Mouse (Mus musculus): Measurements from ENCODE around the gene Erich2. TPM values are rescaled to one million over a fixed set of nuclear protein-coding genes. Genes with fewer than 3 reads are reported as not detected.

The Erich2 gene
- polyA plus RNA-seq, 1 experiment: 0.80 TPM

DNA sequence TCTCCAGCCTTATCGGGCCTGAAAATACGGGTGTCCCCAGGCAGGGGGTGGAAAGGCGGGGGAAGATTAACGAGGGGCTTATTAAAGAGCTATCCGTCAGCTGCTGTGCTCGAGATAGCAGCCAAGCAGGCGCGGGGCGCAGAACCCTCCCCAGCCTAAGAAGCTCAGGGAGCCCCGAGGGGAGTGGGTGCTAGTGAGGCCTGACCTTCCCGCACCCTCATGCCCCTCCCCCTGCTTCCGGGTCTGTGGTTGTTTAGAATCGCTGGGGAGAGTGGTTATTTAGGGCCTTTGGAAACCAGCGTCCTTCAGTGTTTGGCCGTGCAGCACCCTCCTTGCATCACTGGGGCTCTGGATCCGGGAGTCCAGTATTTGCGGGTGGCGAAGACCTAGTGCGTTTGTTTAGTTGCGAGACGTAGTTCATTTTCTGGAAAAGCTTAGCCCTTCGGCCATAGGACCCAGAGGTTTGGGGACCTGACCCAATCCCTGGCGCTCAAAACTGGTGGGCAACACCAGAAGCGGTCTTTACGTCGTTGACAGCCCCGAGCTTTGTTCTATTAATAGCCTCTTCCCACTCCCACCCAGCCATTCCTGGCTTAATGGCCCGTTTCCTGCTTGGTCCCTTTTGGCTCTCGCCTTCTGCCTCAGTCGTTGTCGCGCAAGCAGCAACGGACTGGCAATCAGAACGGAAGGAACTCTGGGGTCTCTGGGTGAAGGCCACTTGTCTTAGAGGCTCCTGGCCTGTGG is 59.8 kb downstream of the Erich2 start:
- TF ChIP-seq POLR2A (IDR thresholded peaks at IDR 0.05; ENCODE audit: borderline replicate concordance, insufficient read depth, low read length) (no peak), CTCF (IDR thresholded peaks at IDR 0.05; ENCODE audit: borderline replicate concordance, insufficient read depth, low read depth, low read length) (no peak)
- WGBS: 3% methylated on average over 34 of the region's 34 CpGs
- H3K27ac ChIP-seq (ENCODE audit: insufficient read depth, low read length): no peak overlapping the region
- peaks cover 6% of the 10 kb centered on the region; the same call in 1 of the 2 replicates for H3K27me3 ChIP-seq (ENCODE audit: control insufficient read depth, insufficient read depth, low read length)
- no peaks in the 10 kb centered on the region for H3K4me1 ChIP-seq (ENCODE audit: control insufficient read depth, insufficient read depth, low read length)
- DNase-seq: no peak
- no peak overlapping the region for H3K4me3 ChIP-seq (replicated peaks; ENCODE audit: insufficient read depth, low read depth, low read length)

DNA sequence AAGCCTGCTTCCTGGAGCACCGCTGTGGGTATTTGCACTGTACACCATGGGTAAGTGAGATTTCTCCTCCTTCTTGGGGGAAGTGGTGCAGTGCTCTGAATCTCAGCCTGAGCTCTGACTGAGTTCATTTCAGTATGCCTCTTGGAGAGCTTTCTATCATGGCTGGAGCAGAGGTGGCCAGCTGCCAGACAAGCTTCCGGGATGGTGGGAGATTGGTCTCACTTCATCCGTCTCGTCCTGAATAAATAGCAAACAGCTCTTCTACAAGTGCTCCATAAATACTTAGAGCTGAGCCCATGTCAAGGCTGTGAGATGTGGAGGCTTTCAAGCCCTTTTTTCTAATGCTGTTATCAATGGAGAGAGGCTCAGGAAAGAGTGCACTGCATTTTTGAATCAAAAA is 63.1 kb downstream of the Erich2 start:
- H3K4me3 ChIP-seq (replicated peaks; ENCODE audit: insufficient read depth, low read depth, low read length): no peak overlapping the region
- TF ChIP-seq CTCF (IDR thresholded peaks at IDR 0.05; ENCODE audit: borderline replicate concordance, insufficient read depth, low read depth, low read length) (no peak), POLR2A (IDR thresholded peaks at IDR 0.05; ENCODE audit: borderline replicate concordance, insufficient read depth, low read length) (no peak)
- no peaks in the 10 kb centered on the region for H3K4me1 ChIP-seq (ENCODE audit: control insufficient read depth, insufficient read depth, low read length)
- 14% methylated on average over 4 of the region's 4 CpGs for WGBS
- no peak overlapping the region for H3K27ac ChIP-seq (ENCODE audit: insufficient read depth, low read length)
- DNase-seq: no peak
- H3K27me3 ChIP-seq (ENCODE audit: control insufficient read depth, insufficient read depth, low read length): peaks cover 3% of the 10 kb centered on the region; the same call in 1 of the 2 replicates

DNA sequence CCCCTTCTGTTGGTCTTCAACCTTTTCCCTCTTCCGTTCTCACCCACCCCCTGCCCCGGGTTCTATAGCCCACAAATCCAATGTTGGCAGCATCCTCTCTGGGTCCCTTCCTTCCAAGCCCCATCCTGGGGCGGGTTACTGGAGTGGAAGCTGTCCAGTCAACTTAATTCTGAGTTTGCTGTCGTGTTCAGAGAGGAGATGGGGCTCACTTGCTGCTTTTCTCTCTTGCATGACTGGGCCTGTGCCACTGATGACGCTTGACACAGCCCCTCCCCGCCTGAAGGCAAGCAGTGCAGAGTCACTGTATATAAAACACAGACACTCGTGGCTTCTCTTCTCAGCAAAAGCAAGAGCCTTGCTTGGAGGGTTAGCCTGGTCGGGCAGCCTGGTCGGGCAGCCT is 63.6 kb downstream of the Erich2 start:
- Histone ChIP-seq H3K27ac (ENCODE audit: insufficient read depth, low read length) (no peak overlapping the region), H3K27me3 (ENCODE audit: control insufficient read depth, insufficient read depth, low read length) (peaks cover 3% of the 10 kb centered on the region; the same call in 1 of the 2 replicates), H3K4me3 (replicated peaks; ENCODE audit: insufficient read depth, low read depth, low read length) (no peak overlapping the region), H3K4me1 (ENCODE audit: control insufficient read depth, insufficient read depth, low read length) (no peaks in the 10 kb centered on the region)
- WGBS: 7% methylated on average over 9 of the region's 9 CpGs
- no peak for DNase-seq
- TF ChIP-seq POLR2A (IDR thresholded peaks at IDR 0.05; ENCODE audit: borderline replicate concordance, insufficient read depth, low read length) (no peak), CTCF (IDR thresholded peaks at IDR 0.05; ENCODE audit: borderline replicate concordance, insufficient read depth, low read depth, low read length) (no peak)

- no peak for TF ChIP-seq POLR2A (IDR thresholded peaks at IDR 0.05; ENCODE audit: borderline replicate concordance, insufficient read depth, low read length)
- no peak for TF ChIP-seq CTCF (IDR thresholded peaks at IDR 0.05; ENCODE audit: borderline replicate concordance, insufficient read depth, low read depth, low read length)
- Histone ChIP-seq H3K27ac (ENCODE audit: insufficient read depth, low read length) (no peak overlapping the region), H3K27me3 (ENCODE audit: control insufficient read depth, insufficient read depth, low read length) (no peaks in the 10 kb centered on the region; the same call in 1 of the 2 replicates), H3K4me3 (replicated peaks; ENCODE audit: insufficient read depth, low read depth, low read length) (no peak overlapping the region), H3K4me1 (ENCODE audit: control insufficient read depth, insufficient read depth, low read length) (no peaks in the 10 kb centered on the region)
- no peak for DNase-seq
- 52% methylated on average over 8 of the region's 8 CpGs for WGBS
Measured at GRCm38 (mm10) chr2:70573544-70574210, 65.1 kb downstream of the Erich2 start.

- DNase-seq: no peak
- Histone ChIP-seq H3K4me1 (ENCODE audit: control insufficient read depth, insufficient read depth, low read length) (no peaks in the 10 kb centered on the region), H3K4me3 (replicated peaks; ENCODE audit: insufficient read depth, low read depth, low read length) (no peak overlapping the region), H3K27me3 (ENCODE audit: control insufficient read depth, insufficient read depth, low read length) (no peaks in the 10 kb centered on the region; the same call in 1 of the 2 replicates), H3K27ac (ENCODE audit: insufficient read depth, low read length) (no peak overlapping the region)
- TF ChIP-seq CTCF (IDR thresholded peaks at IDR 0.05; ENCODE audit: borderline replicate concordance, insufficient read depth, low read depth, low read length): no peak
- no peak for TF ChIP-seq POLR2A (IDR thresholded peaks at IDR 0.05; ENCODE audit: borderline replicate concordance, insufficient read depth, low read length)
- WGBS: 42% methylated on average over 6 of the region's 6 CpGs
Measured at GRCm38 (mm10) chr2:70588200-70588599, 79.6 kb downstream of the Erich2 start.

Other genes starting within 250 kb of the Erich2 start
- gene Sp5, start 33.9 kb upstream of the Erich2 start, polyA plus RNA-seq (2012; rRNA removed): 2.9 and 5.4 TPM in 2 replicates
- gene Gad1, start 44.3 kb downstream of the Erich2 start, polyA plus RNA-seq (2012; rRNA removed): 474 and 548 TPM in 2 replicates
- gene Gorasp2, start 152.8 kb downstream of the Erich2 start, polyA plus RNA-seq (2012; rRNA removed): 81.5 and 82.7 TPM in 2 replicates
- 0.43 and 0.52 TPM in 2 replicates for gene Gm26558, start 153.3 kb downstream of the Erich2 start, polyA plus RNA-seq (2012; rRNA removed)